Mouse (Mus musculus): ENCODE results near the gene Adora1.

DNA sequence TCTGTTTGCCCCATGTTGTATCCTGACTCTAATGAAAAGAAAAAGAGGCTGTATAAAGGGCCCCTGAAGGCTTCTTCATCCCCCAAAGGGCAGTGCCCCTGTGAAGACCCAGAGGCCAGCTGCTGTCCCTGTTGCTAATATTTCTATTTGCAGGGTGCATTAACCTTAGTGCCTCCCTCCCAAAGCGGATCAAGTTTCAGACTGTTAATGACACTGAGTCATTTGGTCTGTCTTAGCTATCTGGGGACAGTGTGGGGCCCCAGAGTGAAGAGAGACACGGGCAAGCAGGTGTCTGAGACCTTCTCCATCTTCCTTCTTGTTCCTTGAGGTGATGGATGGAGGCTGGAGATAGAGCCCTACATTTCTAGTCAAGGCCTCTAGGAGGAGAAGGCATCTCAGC lies 40.1 kb downstream of the Adora1 start:
- TF ChIP-seq CTCF (IDR thresholded peaks at IDR 0.05; ENCODE audit: low read depth) (no peak), EP300 (IDR thresholded peaks at IDR 0.05; ENCODE audit: low read depth) (no peak)

All from liver, embryonic 14.5 days (tissue).